Mouse (Mus musculus) brown adipose tissue, adult 24 weeks (tissue): ENCODE measurements around the gene Itpr1. TPM values are rescaled to one million over a fixed set of nuclear protein-coding genes. Genes with fewer than 3 reads are reported as not detected.
A peak's percentile ranks its signal among the peaks of the same experiment; 100 is the strongest.
"Not testable (repeated sequence)": the region's sequence is repeated elsewhere in the genome, so short reads cannot be mapped to it uniquely, and the experiment has no call there.

Experiments
- H3K27ac ChIP-seq: fragments of 200-500 bp; replicated peaks from 2 replicates; pipeline ENCODE4 v1.5.1; 2012; ENCODE audit warnings: low read depth, mild to moderate bottlenecking, low read length
- H3K4me1 ChIP-seq: fragments of 200-500 bp; 2 replicates; pipeline ENCODE4 v1.6.1; 2012; ENCODE audit warnings: low read length, mixed read lengths; ENCODE audit not compliant: control insufficient read depth, insufficient read depth, insufficient read length
- H3K4me3 ChIP-seq: fragments of 200-500 bp; 2 replicates; pipeline ENCODE4 v1.5.1; 2012; ENCODE audit warnings: low read depth, mild to moderate bottlenecking, low read length, moderate library complexity; ENCODE audit not compliant: insufficient read depth
- polyA plus RNA-seq: library from polyadenylated mRNA; stranded (reverse); fragments of >200 nt; gene quantifications from 2 replicates; pipeline ENCODE4 v1.2.4, GENCODE M21; 2012; ENCODE audit not compliant: missing spikeins, insufficient read depth, insufficient read length

Gene Itpr1
- polyA plus RNA-seq, 1 experiment: 42.5 TPM

- Histone ChIP-seq H3K4me1 (no peaks in the 10 kb centered on the region), H3K4me3 (no peak overlapping the region), H3K27ac (no peak overlapping the region)
Measured at GRCm38 (mm10) chr6:108544917-108545316, 332.0 kb downstream of the Itpr1 start.

- Histone ChIP-seq H3K4me1 (no peaks in the 10 kb centered on the region), H3K27ac (no peak overlapping the region), H3K4me3 (no peak overlapping the region)
Measured at GRCm38 (mm10) chr6:108545464-108545863, 332.6 kb downstream of the Itpr1 start.

GRCm38 (mm10) chr6:108548413-108548812, 335.5 kb downstream of the Itpr1 start:
- Histone ChIP-seq H3K27ac (no peak overlapping the region), H3K4me1 (no peaks in the 10 kb centered on the region), H3K4me3 (no peak overlapping the region)

GRCm38 (mm10) chr6:108549495-108549935, 336.6 kb downstream of the Itpr1 start:
- Histone ChIP-seq H3K4me3 (no peak overlapping the region), H3K27ac (no peak overlapping the region), H3K4me1 (no peaks in the 10 kb centered on the region)

- Histone ChIP-seq H3K4me3 (no peak overlapping the region), H3K4me1 (no peaks in the 10 kb centered on the region), H3K27ac (no peak overlapping the region)
Measured at GRCm38 (mm10) chr6:108551725-108552620, 339.1 kb downstream of the Itpr1 start.

- Histone ChIP-seq H3K4me1 (no peaks in the 10 kb centered on the region), H3K4me3 (no peak overlapping the region), H3K27ac (no peak overlapping the region)
Measured at GRCm38 (mm10) chr6:108553013-108553412, 340.1 kb downstream of the Itpr1 start.

- H3K4me1 ChIP-seq: no peaks in the 10 kb centered on the region
- H3K4me3 ChIP-seq: no peak overlapping the region
- H3K27ac ChIP-seq: no peak overlapping the region
Measured at GRCm38 (mm10) chr6:108553536-108553935, 340.6 kb downstream of the Itpr1 start.

- H3K4me3 ChIP-seq: no peak overlapping the region
Measured at GRCm38 (mm10) chr6:108554389-108554788, 341.5 kb downstream of the Itpr1 start.

GRCm38 (mm10) chr6:108554878-108555277, 342.0 kb downstream of the Itpr1 start:
- Histone ChIP-seq H3K4me3 (no peak overlapping the region), H3K4me1 (no peaks in the 10 kb centered on the region), H3K27ac (no peak overlapping the region)

More at GRCm38 (mm10) chr6:108554389-108554788, 341.5 kb downstream of the Itpr1 start:
- H3K4me1 ChIP-seq: no peaks in the 10 kb centered on the region
- no peak overlapping the region for H3K27ac ChIP-seq

- no peak overlapping the region for H3K4me3 ChIP-seq
- no peaks in the 10 kb centered on the region for H3K4me1 ChIP-seq
- H3K27ac ChIP-seq: no peak overlapping the region
Measured at GRCm38 (mm10) chr6:108557576-108558322, 344.9 kb downstream of the Itpr1 start.

- not testable (repeated sequence) for H3K27ac ChIP-seq, H3K4me1 ChIP-seq, H3K4me3 ChIP-seq
Measured at GRCm38 (mm10) chr6:108559226-108559625, 346.3 kb downstream of the Itpr1 start.

- no peak overlapping the region for H3K27ac ChIP-seq
- H3K4me1 ChIP-seq: no peaks in the 10 kb centered on the region
- H3K4me3 ChIP-seq: no peak overlapping the region
Measured at GRCm38 (mm10) chr6:108562971-108563370, 350.1 kb downstream of the Itpr1 start.

- not testable (repeated sequence) for H3K27ac ChIP-seq, H3K4me3 ChIP-seq, H3K4me1 ChIP-seq
Measured at GRCm38 (mm10) chr6:108565447-108565846, 352.6 kb downstream of the Itpr1 start.

GRCm38 (mm10) chr6:108566549-108566948, 353.7 kb downstream of the Itpr1 start:
- H3K27ac ChIP-seq: no peak overlapping the region
- no peak overlapping the region for H3K4me3 ChIP-seq
- 0 out of 2 replicates have a peak, but pooled peaks cover 4% of the 10 kb centered on the region for H3K4me1 ChIP-seq

- H3K27ac ChIP-seq: peak overlapping the region; percentile 36; the same call in 1 of the 2 replicates
- H3K4me3 ChIP-seq: no peak overlapping the region
- 0 out of 2 replicates have a peak, but pooled peaks cover 4% of the 10 kb centered on the region for H3K4me1 ChIP-seq
Measured at GRCm38 (mm10) chr6:108569460-108570187, 356.7 kb downstream of the Itpr1 start.
